Mouse (Mus musculus) large intestine, adult 2 months (tissue): ENCODE measurements around the gene Mta1. TPM values are rescaled to one million over a fixed set of nuclear protein-coding genes. Genes with fewer than 3 reads are reported as not detected.

Source experiments
- DNase-seq: peaks from one replicate; pipeline ENCODE4 v3.0.0-alpha.2; 2012; ENCODE audit warnings: low read depth, low spot score
- WGBS: fragments of 180-500 bp; shearing (Covaris S2); methylation state at CpG from one replicate; pipeline ENCODE4 v1.1.7; 2018; 5-methylcytosine and 5-hydroxymethylcytosine counted together
- polyA plus RNA-seq: library from polyadenylated mRNA; depleted of rRNA; stranded (reverse); fragments of >200 nt; gene quantifications from 2 replicates; pipeline ENCODE4 v1.2.3, GENCODE M21; 2012

The Mta1 gene
- polyA plus RNA-seq, 1 experiment, result 26.5 TPM

DNA sequence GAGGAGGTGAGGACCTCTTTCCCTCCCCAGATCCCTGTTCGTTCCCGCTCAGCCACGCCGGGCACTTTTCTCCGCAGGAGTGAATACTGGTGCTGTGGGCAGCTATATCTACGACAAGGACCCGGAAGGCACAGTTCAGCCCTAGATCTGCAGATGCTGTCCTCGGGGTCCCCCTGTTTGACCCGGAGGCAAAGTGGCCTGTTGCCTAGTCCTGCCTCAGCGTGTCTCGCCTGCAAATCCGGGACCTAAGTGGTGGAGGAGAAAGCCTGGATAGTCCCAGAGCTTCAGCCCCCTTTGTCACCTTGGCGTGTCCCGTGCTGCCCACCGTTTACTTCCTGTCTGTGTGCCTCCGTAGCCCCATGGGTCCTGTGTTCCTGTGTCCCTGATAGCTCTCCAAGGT, 46.8 kb downstream of the Mta1 start:
- no peak for DNase-seq
- WGBS, result 88% methylated on average over 16 of the region's 16 CpGs

DNA sequence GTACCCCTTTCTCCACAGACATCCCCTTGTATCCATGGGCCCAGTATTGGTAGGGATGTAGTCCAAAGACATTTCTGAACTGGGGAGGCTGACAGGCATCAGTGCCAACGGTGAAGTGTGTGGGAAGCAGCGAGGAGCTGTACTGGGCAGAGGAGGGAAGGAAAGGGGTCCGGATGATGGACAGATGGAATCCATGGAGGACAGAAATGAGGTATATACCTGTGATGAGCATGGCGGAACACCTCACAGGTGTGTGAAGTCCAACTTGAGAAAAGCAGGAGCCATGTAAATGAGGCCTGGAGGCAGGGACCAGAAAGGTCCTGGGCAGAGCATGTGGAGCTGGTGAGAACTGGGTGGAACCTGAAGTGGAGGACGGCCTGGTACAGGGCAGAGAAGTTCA, 47.5 kb downstream of the Mta1 start:
- WGBS, result 78% methylated on average over 5 of the region's 5 CpGs
- no peak for DNase-seq

DNA sequence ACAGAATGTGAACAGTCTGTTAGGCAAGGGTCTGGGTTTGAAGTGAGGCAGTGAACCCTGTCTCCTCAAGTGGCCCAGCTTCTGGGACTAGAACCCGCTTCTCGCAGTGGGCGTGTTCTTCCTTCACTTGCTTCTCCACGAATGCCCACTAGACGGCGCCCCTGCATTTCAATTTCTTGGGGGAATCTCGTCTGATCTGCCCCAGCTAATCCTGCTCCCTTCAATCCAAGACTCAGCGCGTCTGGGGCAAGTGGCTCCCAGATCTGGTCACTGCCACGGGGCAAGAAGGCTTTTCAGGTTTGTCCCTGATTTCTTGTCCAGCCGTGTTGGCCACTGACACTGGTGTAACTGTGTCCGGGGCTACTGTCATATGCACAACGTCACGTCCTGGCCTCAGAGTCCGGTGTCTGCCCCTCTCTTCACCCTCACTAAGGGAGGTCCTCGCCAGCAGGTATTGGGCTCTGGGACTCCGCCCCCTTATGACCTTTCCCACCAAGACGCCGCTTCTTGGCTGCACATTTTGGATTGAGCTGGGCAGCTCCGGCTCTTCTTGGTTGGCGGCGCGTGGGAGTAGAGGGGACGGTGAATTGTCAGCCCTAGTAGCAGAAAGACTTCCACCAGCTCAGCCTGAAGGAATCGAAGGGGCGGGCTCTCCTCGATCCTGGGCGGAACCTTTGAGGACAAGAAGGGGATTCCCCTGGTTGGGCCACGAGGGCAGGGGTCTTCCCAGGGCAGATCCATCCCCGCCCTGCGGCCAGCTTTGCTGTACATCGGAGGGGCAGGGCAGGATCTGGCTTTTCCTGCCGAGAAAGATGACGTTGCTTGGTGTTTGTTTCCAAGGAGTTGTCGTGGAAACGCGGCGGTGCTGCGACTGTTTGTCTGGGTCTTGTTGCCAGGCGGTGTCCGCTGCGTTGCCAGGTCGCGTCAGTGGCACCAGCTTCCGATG, 48.3 kb downstream of the Mta1 start, which contains the start of gene Crip1:
Crip1 (plus strand) TSS at position 205 of the 946 bp plus-strand sequence.
- 8% methylated on average over 45 of the region's 45 CpGs for WGBS

DNA sequence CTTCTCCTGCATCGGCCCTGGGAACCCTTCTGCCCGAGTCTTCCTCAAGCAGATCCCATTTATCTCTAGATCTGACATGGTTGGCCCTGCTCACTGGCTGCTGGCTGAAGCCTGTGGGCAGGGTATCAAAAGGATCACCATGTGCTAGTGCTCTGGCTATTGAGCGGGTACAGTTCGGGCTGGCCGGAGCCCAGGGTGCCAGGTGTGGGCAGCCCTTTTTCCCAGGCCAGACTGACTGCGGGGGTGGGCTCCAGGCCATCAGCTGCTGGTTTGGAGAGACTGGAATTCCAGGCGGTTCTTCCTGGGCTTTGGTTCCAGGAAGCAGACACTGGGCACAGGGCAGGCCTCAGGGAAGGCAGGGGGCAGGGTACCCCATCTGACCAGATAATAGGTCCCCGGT, 49.4 kb downstream of the Mta1 start:
- 70% methylated on average over 8 of the region's 8 CpGs for WGBS
- DNase-seq, result no peak

More for the DNA sequence above, 48.3 kb downstream of the Mta1 start, which contains the start of gene Crip1:
- peak; percentile 68 for DNase-seq

DNA sequence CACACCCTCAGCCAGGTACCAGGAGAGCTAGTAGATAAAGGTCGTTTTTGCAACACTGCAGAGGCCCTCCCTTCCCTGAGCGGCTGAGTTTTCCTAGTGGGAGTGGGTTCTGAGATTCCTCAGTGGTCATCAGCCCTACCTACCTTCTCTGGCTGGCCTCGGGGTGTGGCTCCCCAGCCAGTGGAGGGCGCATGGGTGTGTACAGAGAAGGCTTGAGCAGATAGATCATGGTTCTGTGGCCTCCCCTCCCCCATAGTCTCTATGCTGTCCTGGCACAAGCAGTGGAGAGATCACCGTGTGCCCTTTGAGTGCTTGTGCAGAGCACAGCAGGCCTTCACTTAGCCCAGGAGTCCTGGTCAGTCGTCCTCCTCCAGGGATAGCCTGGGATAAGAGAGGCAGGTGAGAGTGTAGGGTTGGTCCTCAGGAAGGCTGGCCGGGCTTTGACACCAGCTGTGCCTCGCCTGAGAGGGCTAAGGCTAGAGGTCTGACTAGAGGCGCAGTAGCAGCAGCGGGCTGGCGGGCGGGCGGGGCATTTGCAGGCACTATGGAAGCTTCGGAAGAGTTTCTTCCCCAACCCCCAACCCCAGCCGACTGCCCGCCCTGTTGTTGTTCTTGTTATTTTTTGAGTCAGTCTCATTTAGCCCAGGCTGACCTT, 50.4 kb downstream of the Mta1 start:
- 37% methylated on average over 16 of the region's 16 CpGs for WGBS
- DNase-seq, result peak; percentile 75

DNA sequence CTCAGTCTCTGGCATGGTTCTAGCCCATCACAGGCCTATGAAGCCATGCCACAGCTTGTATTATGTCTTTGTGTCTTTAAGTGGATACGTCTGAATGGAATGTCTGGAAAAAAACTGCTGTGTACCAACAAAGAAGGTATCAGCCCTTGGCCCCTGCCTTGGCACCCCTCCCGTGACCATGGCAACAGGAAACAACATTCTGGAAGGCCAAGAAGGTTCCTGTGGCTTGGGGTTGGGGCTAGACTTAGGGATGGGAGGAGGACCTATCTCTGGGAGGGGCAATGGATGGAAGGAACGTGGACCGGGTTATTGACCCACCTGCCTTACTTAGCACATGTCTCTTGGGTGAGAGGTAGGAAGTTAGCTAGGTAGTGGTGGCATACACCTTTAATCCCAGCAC, 51.3 kb downstream of the Mta1 start:
- 55% methylated on average over 4 of the region's 4 CpGs for WGBS
- DNase-seq, result no peak

DNA sequence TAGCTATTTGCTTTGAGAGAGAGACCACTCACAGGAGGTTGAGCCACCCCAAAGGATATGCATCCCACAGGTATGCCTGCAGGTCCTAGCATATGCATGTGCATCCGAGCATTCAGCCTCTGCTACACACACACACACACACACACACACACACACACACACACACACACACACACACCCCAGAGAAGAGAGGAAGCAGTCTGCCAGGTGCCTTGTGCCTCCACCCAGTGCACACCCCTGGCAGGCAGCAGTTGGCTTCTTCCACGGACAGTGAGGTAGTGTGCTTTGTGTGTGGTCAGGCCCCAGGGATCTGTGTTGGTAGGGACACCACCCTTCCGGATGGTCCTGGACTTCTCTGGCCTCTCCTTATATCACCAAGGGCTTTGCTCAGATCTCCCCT, 51.8 kb downstream of the Mta1 start:
- no peak for DNase-seq
- 38% methylated on average over 3 of the region's 3 CpGs for WGBS

DNA sequence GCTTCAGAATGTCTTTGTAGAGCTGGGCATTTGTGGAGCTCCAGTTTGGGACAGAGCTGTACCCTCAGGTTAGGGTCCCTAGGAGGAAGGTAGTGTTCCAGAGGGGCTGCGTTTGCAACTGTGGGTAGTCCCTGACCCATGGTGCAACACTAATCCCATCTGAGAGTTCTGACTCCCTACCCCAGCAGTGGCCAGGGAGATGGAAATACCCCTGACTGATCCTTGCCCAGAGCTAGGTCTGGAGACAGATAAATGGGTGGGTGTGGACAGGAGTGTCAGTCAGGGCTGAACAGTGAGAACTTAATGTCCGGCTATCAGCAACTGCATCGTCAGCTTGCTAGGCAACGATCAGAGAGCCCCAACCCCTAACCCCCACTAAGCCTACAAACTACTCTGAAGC, 52.5 kb downstream of the Mta1 start:
- 68% methylated on average over 4 of the region's 4 CpGs for WGBS
- no peak for DNase-seq

DNA sequence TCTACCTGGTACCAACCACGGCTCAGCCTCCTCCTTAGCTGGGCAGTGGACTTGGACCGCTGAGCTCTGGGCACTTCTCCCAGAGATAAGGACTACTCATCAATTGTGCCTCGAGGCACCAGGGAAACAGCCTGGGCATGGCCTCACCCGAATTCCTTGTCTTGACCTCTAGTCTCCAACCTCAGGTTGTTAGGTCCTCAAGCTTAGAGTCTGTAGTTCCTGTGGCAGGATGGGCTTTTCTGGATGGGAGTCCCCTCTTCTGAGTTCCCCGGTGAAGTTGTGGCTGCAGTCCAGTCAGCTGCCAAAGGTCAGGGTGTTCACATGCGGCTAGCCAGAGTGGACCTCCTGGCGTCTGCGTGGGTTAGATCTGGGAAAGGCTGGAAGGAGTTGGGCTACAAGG, 53.0 kb downstream of the Mta1 start:
- 32% methylated on average over 8 of the region's 8 CpGs for WGBS

DNA sequence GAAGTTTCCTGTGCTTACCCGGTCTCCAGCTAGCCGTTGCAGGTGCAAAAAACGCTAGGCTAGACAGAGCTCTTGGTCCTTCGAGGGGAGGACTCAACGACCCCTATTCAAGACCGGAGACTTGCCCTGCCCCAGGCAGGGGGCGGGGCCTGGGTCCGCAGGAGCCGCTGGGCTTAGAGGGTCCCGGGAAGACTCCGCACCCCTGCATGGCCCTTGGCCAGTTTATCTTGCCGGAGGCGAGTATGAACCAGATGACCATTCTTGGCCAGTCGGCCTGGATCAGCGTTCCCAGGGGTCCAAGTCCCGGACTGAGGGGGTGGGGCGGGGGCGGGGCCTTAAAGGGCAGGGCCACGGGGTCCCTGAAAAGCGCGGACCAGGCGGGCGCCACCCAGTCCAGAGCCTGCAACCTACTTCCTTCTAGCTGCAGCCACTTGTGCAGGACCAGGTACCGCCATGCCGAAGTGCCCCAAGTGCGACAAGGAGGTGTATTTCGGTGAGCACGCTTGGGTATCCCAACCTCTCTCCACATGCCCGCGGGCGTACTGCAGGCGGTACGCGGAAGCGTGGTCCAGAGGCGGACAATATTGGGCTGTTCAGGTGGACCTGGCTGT, 53.7 kb downstream of the Mta1 start:
- DNase-seq, result no peak
- WGBS, result 0% methylated on average over 36 of the region's 36 CpGs

More for the DNA sequence above, 53.0 kb downstream of the Mta1 start:
- no peak for DNase-seq

DNA sequence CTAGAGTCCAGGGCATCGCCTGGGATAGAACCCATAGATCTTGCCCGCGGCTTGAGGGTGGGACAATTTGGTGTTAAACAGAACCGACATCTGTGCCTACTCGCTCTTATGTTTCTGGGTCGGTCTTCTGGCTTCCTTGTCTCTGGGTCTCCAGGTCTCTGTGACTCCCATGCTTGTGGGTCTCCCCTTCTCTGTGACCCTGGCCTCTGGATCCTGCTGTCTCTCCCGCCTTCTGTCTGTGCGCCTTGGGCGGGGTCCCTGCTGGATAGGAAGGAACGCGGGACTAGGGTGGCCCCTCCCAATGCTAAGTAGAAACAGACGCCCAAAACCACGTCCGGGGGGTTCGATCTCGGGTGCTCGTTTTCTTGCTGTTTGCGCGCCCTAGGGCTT, 54.2 kb downstream of the Mta1 start:
- no peak for DNase-seq

DNA sequence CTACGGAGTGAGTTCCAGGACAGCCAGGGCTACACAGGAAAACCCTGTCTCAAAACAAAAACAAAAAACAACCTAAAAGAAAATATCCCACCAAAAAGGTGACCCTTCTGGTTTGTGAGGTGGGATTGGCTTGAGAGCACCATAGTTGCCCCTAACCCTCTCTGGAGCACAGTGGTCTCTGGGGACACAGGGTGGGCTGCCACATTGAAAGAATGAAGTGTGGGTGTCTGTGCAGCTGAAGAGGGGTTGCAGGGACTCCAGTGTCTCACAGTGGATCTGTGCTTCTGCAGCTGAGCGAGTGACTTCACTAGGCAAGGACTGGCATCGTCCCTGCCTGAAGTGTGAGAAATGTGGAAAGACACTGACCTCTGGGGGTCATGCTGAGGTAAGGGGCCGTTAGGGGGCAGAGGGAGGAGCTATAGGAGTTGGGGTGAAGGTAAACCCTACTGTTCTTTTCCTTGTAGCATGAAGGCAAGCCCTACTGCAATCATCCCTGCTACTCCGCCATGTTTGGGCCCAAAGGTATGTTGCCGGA, 55.0 kb downstream of the Mta1 start:
- DNase-seq, result no peak
- WGBS, result 64% methylated on average over 6 of the region's 6 CpGs

More for the DNA sequence above, 54.2 kb downstream of the Mta1 start:
- WGBS, result 6% methylated on average over 19 of the region's 19 CpGs

DNA sequence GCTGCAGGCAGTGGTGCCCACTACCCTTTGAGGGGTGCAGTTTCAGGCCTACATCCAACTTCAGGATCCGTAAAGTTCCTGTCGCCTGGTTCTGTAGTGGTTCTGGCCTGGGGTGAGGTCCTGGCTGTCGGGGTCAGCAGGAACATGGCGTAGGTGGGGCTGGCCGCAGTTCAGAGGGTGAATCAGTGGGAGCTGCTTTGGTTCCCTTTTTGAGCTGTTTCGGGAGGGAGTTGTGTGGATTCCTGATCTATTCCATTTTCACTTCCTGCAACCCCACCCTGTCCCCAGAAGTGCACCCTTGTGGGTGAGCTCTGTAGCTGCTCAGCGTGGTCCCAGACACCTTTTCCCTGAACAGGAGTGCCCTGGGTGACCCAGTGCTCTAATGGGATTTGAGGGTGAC, 55.9 kb downstream of the Mta1 start:
- WGBS, result 75% methylated on average over 7 of the region's 7 CpGs
- no peak for DNase-seq

DNA sequence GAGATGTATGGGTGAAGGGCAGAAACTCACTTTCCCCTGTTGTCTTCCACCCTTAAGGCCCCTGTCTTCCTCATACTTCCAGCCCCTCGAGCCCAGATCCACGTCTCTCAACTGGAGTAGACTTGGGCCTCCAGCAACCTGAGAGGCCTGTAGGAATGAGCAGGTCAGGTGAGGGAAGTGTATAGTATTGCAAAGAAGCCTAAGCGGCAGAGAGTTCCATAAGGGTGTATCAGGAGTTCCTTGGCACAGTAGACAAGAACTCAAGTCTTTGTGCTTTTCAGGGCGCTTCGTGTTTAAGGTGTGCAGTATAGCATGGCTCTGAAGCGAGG, 56.6 kb downstream of the Mta1 start:
- WGBS, result 33% methylated on average over 6 of the region's 6 CpGs
- no peak for DNase-seq

DNA sequence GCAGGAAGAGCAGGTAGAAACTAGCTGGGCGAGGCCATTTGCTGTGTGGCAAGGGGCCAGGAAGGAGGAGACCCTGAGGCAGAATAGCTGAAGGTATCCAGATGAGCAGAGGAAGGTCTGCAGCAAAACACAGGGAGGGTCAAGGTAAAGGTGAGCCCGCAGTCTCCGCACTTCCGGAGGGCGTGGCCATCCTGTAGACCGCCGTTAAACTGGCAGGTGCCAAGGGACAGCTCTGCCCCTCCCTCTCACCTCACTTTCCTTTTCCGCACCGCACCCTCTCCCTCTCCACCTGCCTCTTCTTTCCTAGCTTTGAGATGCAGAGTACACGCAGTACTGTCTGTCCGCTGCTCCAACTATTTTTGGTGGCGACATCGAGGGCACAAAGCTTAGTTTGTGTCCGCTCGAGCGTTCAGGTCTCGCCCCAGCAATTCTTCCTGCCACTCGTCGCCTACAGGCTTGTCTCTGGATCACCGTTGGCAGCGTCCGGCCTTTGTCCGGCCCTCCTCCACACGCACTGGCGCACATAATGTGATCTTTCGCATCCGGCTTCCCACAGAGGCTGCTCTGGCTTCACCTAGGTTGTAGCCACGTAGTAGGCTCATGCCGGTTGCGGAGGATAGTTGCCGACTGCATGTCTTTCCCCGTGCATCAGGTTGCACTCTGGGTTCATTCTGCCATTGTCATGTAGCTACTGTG, 57.1 kb downstream of the Mta1 start:
- DNase-seq, result peak; percentile 75
- 1% methylated on average over 32 of the region's 32 CpGs for WGBS

DNA sequence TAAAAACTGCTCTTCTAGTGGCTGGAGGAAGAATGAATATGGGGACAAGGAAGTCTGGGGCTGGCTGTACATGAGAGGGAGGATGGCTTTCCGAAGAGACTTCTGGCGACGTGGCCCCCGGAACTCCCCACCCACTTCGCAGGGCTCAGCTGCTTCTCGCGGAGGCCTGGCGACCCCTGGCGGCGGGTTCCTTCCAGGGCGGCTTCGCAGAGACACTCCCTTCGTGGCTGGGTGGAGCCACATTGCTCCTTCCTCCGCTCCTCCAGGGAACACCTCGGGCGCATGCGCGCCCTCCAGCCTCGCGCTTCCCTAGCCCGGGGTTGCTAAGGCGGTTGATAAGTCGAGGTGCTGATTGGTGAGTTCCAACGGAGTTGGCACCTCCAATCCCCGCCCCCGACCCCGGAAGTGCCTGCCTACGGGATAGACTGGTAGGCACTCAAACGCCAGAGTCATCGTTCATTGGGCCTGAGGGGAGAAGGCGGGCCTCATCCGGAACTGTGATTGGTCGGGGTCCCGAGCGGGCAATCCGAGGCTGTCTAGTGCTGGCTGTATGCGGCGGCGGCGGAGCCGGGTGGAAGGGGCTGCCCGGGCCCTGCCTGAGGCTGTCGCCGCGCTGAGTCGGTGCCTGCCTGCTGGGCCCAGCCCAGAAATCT, 57.9 kb downstream of the Mta1 start, which contains the start of gene Tedc1:
Tedc1 (plus strand) TSS at position 535 of the 653 bp plus-strand sequence.
- peak; percentile 98 for DNase-seq
- WGBS, result under 1% methylated on average over 46 of the region's 46 CpGs

DNA sequence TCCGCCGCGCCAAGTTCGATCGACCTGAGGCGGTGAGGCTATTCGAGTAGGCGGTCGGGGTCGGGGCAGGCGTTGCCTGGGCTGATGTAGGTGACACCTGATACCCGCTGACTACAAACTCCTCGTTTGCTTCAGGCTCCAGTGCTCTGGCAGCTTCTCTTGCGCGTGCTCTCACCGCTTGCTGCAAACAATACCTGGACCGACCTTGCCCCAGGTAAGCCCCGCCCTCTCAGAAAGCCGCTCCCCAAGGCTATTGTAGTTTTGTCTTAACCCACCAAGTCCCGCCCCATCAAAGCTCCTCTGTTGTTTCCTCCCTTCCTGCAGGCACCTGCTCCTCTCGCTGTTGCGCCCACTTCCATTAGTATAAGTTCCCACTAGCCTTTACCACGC, 58.5 kb downstream of the Mta1 start:
- no peak for DNase-seq
- 1% methylated on average over 23 of the region's 23 CpGs for WGBS

DNA sequence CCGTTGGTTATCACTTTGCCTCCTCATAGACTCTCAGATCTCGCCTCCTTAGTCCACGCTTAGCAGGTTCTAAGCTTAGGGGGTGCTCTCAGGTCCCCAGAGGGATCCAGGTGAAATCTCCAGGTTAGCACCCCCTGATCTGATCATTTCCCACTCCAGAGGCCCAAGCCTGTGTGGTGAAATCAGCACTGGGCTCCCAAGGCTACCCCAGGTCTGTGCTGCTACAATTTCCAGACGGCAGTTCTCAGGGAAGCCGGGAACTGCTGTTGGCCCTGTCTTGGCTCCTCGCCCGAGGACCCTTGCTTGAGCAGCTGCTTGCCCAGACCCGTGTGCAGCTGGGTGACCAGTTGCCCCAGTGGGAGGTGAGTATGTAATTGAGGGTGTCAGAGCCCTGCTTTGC, 58.9 kb downstream of the Mta1 start:
- no peak for DNase-seq
- 15% methylated on average over 8 of the region's 8 CpGs for WGBS

DNA sequence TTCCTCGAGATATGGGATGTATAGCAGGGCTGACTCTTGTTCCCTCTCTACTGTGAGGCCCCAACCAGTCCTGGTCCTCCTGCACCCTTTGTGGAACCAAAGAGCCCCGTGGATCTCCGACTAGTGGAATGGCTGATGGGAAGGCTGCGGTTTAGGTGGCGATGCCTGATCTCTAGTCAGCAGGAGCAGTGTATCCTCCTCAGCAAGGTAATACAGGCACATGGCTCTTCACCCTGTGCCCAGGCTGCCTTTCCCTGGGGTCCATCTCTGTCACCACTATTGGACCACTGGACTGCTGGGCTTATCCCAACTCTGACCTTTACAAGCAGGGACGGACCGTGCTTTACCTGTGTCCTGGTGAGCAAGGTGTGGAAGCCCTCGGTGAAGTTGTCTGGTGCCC, 59.4 kb downstream of the Mta1 start:
- WGBS, result 81% methylated on average over 8 of the region's 8 CpGs
- DNase-seq, result no peak
